8 mouse cellular contexts compared by ENCODE assay signal in the genomic region with DNA sequence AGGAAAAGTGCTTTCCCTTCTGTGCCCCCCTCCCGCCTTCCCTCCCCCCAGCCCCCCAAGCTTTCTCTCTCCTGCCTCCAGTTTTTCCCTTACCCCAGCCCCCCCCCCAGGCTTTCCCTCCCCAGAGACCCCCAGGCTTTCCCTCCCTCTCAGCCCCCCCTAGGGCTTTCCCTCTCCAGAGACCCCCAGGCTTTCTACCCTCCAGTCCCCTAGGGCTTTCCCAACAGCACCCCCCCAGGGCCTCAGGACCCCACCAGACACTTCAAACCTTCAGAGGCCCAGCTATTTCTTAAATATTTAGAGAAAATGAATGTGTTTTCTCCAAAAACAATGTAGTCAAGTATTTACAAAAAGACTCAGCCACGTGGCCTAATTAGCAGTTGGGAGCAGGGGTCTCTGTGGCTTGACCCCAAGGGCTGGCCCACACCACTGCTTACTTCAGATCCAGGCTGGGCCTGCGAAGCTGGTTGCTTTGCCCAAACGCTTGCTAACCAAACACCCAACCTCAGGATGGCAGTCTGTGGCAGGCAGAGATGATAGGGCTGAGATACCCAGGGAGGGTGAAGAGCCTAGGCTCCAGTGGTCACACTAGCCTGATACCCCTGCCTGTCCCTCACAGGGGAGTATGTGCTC. TPM values are rescaled to one million over a fixed set of nuclear protein-coding genes. Genes with fewer than 3 reads are reported as not detected.
DNase-seq lines count a peak whose midpoint lies in the region; ATAC-seq and TF ChIP-seq lines count a peak whose summit lies in the region.

No protein-coding gene starts in this region.

- no peak overlapping the region for H3K4me2 ChIP-seq in lung, embryonic 15.5 days
- H3K4me2 ChIP-seq in forebrain, embryonic 11.5 days (ENCODE audit: low read depth, low read length, severe bottlenecking), result no peak overlapping the region
- no peak overlapping the region for H3K4me2 ChIP-seq in hindbrain, embryonic 16.5 days (ENCODE audit: low read length)
- no peak overlapping the region for H3K4me2 ChIP-seq in neural tube, embryonic 13.5 days

- no peaks in the 10 kb centered on the region for H3K9me3 ChIP-seq in lung, embryonic 15.5 days
- no peaks in the 10 kb centered on the region for H3K9me3 ChIP-seq in forebrain, embryonic 11.5 days (ENCODE audit: control insufficient read depth, low read length)
- H3K9me3 ChIP-seq in hindbrain, embryonic 16.5 days (ENCODE audit: control insufficient read depth, low read length), result no peaks in the 10 kb centered on the region
- no peaks in the 10 kb centered on the region for H3K9me3 ChIP-seq in neural tube, embryonic 13.5 days

- peaks cover 64% of the 10 kb centered on the region for H3K4me1 ChIP-seq in lung, embryonic 15.5 days
- H3K4me1 ChIP-seq in lung, adult 2 months (ENCODE audit: control insufficient read depth, insufficient read depth, low read length), result peaks cover 19% of the 10 kb centered on the region; the same call in 1 of the 2 replicates
- peaks cover 11% of the 10 kb centered on the region for H3K4me1 ChIP-seq in forebrain, embryonic 11.5 days (replicated peaks; ENCODE audit: control insufficient read depth, insufficient read depth, low read length)
- H3K4me1 ChIP-seq in hindbrain, embryonic 16.5 days (ENCODE audit: control insufficient read depth, insufficient read depth, low read depth, low read length), result peaks cover 18% of the 10 kb centered on the region
- peaks cover 44% of the 10 kb centered on the region for H3K4me1 ChIP-seq in neural tube, embryonic 13.5 days (replicated peaks)

- no peak overlapping the region for H3K4me3 ChIP-seq in lung, embryonic 15.5 days
- H3K4me3 ChIP-seq in lung, adult 2 months (replicated peaks; ENCODE audit: extremely low read depth, low read depth, low read length), result no peak overlapping the region
- no peak overlapping the region for H3K4me3 ChIP-seq in forebrain, embryonic 11.5 days (ENCODE audit: low read depth, low read length)
- no peak overlapping the region for H3K4me3 ChIP-seq in hindbrain, embryonic 16.5 days (ENCODE audit: low read length)
- no peak overlapping the region for H3K4me3 ChIP-seq in neural tube, embryonic 13.5 days

- peak; percentile 5; the same call in 1 of the 2 replicates for ATAC-seq in lung, embryonic 15.5 days (ENCODE audit: borderline replicate concordance, extremely low read depth, low FRiP score, low TSS enrichment)
- ATAC-seq in forebrain, embryonic 11.5 days (replicated peaks; ENCODE audit: low FRiP score), result no peak
- ATAC-seq in hindbrain, embryonic 16.5 days, result no peak
- ATAC-seq in neural tube, embryonic 13.5 days (ENCODE audit: low read depth), result no peak

- H3K36me3 ChIP-seq in lung, embryonic 15.5 days, result no peaks in the 10 kb centered on the region
- H3K36me3 ChIP-seq in forebrain, embryonic 11.5 days (ENCODE audit: control insufficient read depth, insufficient read depth, low read length), result no peaks in the 10 kb centered on the region
- H3K36me3 ChIP-seq in hindbrain, embryonic 16.5 days (ENCODE audit: control insufficient read depth, insufficient read depth, low read length), result no peaks in the 10 kb centered on the region
- no peaks in the 10 kb centered on the region for H3K36me3 ChIP-seq in neural tube, embryonic 13.5 days

- no peaks in the 10 kb centered on the region for H3K27me3 ChIP-seq in lung, embryonic 15.5 days
- no peaks in the 10 kb centered on the region for H3K27me3 ChIP-seq in forebrain, embryonic 11.5 days (ENCODE audit: control insufficient read depth, insufficient read depth, low read length)
- H3K27me3 ChIP-seq in hindbrain, embryonic 16.5 days (replicated peaks; ENCODE audit: control insufficient read depth, insufficient read depth, low read length), result no peaks in the 10 kb centered on the region
- no peaks in the 10 kb centered on the region for H3K27me3 ChIP-seq in neural tube, embryonic 13.5 days

- no peak for TF ChIP-seq CTCF in lung, adult 2 months (IDR thresholded peaks at IDR 0.05; ENCODE audit: insufficient read depth, low read length)

- H3K9ac ChIP-seq in lung, embryonic 15.5 days, result no peak overlapping the region
- H3K9ac ChIP-seq in forebrain, embryonic 11.5 days (ENCODE audit: low read length), result no peak overlapping the region
- H3K9ac ChIP-seq in hindbrain, embryonic 16.5 days (ENCODE audit: low read depth, low read length), result 0 out of 2 replicates have a peak overlapping the region, but pooled peaks have one; percentile 9
- H3K9ac ChIP-seq in neural tube, embryonic 13.5 days, result no peak overlapping the region

- H3K27ac ChIP-seq in lung, embryonic 15.5 days, result peak overlapping the region; percentile 99
- H3K27ac ChIP-seq in forebrain, embryonic 11.5 days (ENCODE audit: low read depth, low read length), result no peak overlapping the region
- peak overlapping the region; percentile 25; the same call in 1 of the 2 replicates for H3K27ac ChIP-seq in hindbrain, embryonic 16.5 days (ENCODE audit: low read depth, low read length)
- peak overlapping the region; percentile 86 for H3K27ac ChIP-seq in neural tube, embryonic 13.5 days (replicated peaks)

- TF ChIP-seq POLR2A in lung, adult 2 months (IDR thresholded peaks at IDR 0.05; ENCODE audit: borderline replicate concordance, extremely low read depth, low read depth, low read length), result no peak

- no peak for DNase-seq in lung, adult 2 months
- peak; percentile 52 for DNase-seq in forebrain, embryonic 11.5 days (ENCODE audit: low spot score)
- no peak for DNase-seq in adrenal gland, adult (ENCODE audit: inconsistent age in 2 of 2, low spot score in 1 of 2)
- no peak for DNase-seq in frontal cortex, postnatal 36 days (ENCODE audit: low spot score in 2 of 2)
- no peak for DNase-seq in embryo, embryonic 10.5 days (ENCODE audit: low spot score)

- WGBS in lung, embryonic 15.5 days, result 43% methylated on average over 4 of the region's 4 CpGs
- WGBS in lung, adult 2 months, result 55% methylated on average over 4 of the region's 4 CpGs
- WGBS in forebrain, embryonic 11.5 days, result 48% methylated on average over 4 of the region's 4 CpGs
- 49% methylated on average over 4 of the region's 4 CpGs for WGBS in hindbrain, embryonic 16.5 days
- 36% methylated on average over 4 of the region's 4 CpGs for WGBS in neural tube, embryonic 13.5 days

RNA-seq across cellular contexts. Expression of a gene that starts 58.3 kb away (rescaled TPM):
- polyA plus RNA-seq in lung, embryonic 15.5 days (2015; fragmentation: Nextera tagmentation; extraction: Ambion mirVana), result 5.9 and 7.7 TPM in 2 replicates
- 14.2 and 15.5 TPM in 2 replicates for polyA plus RNA-seq in lung, adult 2 months (2012; rRNA removed)
- polyA plus RNA-seq in forebrain, embryonic 11.5 days (2014; fragmentation: Nextera tagmentation; extraction: Ambion mirVana), result 4.8 TPM in 2 replicates
- polyA plus RNA-seq in hindbrain, embryonic 16.5 days (2015; fragmentation: Nextera tagmentation; extraction: Ambion mirVana), result 7.5 and 9.5 TPM in 2 replicates
- polyA plus RNA-seq in neural tube, embryonic 13.5 days (2015; fragmentation: Nextera tagmentation; extraction: Ambion mirVana), result 5.6 and 5.7 TPM in 2 replicates

RNA-seq across cellular contexts. Expression of a gene that starts 58.5 kb away (rescaled TPM):
- 157 and 163 TPM in 2 replicates for polyA plus RNA-seq in lung, embryonic 15.5 days (2015; fragmentation: Nextera tagmentation; extraction: Ambion mirVana)
- 76.1 and 85.9 TPM in 2 replicates for polyA plus RNA-seq in lung, adult 2 months (2012; rRNA removed)
- 130 and 137 TPM in 2 replicates for polyA plus RNA-seq in forebrain, embryonic 11.5 days (2014; fragmentation: Nextera tagmentation; extraction: Ambion mirVana)
- 125 and 131 TPM in 2 replicates for polyA plus RNA-seq in hindbrain, embryonic 16.5 days (2015; fragmentation: Nextera tagmentation; extraction: Ambion mirVana)
- 136 and 141 TPM in 2 replicates for polyA plus RNA-seq in neural tube, embryonic 13.5 days (2015; fragmentation: Nextera tagmentation; extraction: Ambion mirVana)
